Mouse (Mus musculus): ENCODE measurements around the gene Pla2g6. TPM values are rescaled to one million over a fixed set of nuclear protein-coding genes. Genes with fewer than 3 reads are reported as not detected.

Pla2g6 gene
- polyA plus RNA-seq, 1 experiment from 2014 or later = 20.2 TPM

DNA sequence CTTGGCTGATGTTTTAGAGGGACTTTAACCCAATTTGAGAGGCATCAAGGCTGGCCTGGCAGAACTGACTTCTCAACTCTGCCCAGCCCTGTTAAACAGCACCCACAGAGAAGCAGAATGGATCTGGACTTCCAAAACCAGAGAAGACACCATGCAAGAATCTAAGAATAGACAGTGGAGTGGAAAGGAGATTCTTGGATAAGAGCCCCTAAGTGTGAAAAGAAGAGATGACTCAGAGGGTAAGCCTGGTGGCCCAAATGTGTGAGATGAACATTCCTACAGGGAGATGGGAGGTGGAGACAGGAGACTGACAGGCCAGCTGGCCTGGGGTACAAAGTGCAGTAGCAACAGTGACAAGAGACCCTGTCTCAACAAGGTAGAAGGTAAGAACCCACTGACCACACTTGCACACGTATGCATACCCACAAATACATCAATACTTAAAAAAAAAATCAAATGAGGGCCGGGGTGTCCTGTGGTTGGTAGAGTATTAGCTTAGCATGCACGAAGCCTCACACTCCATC is 65.3 kb downstream of the Pla2g6 start:
- whole genome bisulfite sequencing = 94% methylated on average over 3 of the region's 3 CpGs
- Histone ChIP-seq H3K36me3 (no peaks in the 10 kb centered on the region), H3K27ac (no peak overlapping the region)

DNA sequence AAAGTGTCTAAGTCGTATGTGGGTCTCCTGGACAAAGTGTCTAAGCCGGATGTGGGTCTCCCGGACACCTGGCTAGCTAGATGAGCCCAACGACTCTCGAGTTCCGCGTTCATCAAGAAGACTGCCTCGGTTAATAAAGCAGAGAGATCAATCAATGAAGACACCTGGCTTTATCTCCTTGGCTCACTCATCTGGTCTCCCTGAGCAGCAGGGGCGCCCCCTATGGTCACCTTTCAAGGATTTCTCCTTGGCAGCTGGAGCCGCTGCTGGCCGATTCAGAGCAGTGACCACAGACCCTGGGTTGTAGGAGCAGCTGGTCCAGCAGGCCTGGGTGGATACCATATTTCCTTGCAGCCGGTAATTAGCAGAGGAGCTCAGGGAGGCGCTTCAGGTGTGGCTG is 65.8 kb downstream of the Pla2g6 start:
- H3K4me1 ChIP-seq (replicated peaks) = peaks cover 20% of the 10 kb centered on the region
- 18% methylated on average over 13 of the region's 13 CpGs for WGBS
- no peak for ATAC-seq
- H3K27ac ChIP-seq = no peak overlapping the region
- no peaks in the 10 kb centered on the region for H3K36me3 ChIP-seq
- H3K9ac ChIP-seq = no peak overlapping the region
- peaks cover 26% of the 10 kb centered on the region for H3K27me3 ChIP-seq (replicated peaks)
- peak overlapping the region; percentile 99; the same call in 1 of the 2 replicates for H3K4me2 ChIP-seq (replicated peaks)
- 0 out of 2 replicates have a peak overlapping the region, but pooled peaks have one; percentile 63 for H3K4me3 ChIP-seq (replicated peaks)
- no peaks in the 10 kb centered on the region for H3K9me3 ChIP-seq

More for the DNA sequence above, 65.3 kb downstream of the Pla2g6 start:
- H3K27me3 ChIP-seq (replicated peaks) = peaks cover 27% of the 10 kb centered on the region
- ATAC-seq = no peak
- no peak overlapping the region for H3K4me3 ChIP-seq (replicated peaks)
- H3K9me3 ChIP-seq = no peaks in the 10 kb centered on the region
- no peak overlapping the region for H3K4me2 ChIP-seq (replicated peaks)
- H3K9ac ChIP-seq = no peak overlapping the region
- H3K4me1 ChIP-seq (replicated peaks) = peaks cover 20% of the 10 kb centered on the region

- Histone ChIP-seq H3K4me3 (replicated peaks) (peak overlapping the region; percentile 63), H3K36me3 (no peaks in the 10 kb centered on the region), H3K4me2 (replicated peaks) (peak overlapping the region; percentile 99), H3K27me3 (replicated peaks) (peaks cover 26% of the 10 kb centered on the region), H3K9me3 (no peaks in the 10 kb centered on the region), H3K9ac (peak overlapping the region; percentile 59), H3K27ac (no peak overlapping the region), H3K4me1 (replicated peaks) (peaks cover 20% of the 10 kb centered on the region)
- peak; percentile 50 for ATAC-seq
- under 1% methylated on average over 21 of the region's 28 CpGs for WGBS
Measured at GRCm38 (mm10) chr15:79261757-79262156, 66.4 kb downstream of the Pla2g6 start.

GRCm38 (mm10) chr15:79261095-79261725 is 67.0 kb downstream of the Pla2g6 start:
- peak overlapping the region; percentile 99 for H3K4me2 ChIP-seq (replicated peaks)
- H3K27ac ChIP-seq = no peak overlapping the region
- H3K9ac ChIP-seq = peak overlapping the region; percentile 59
- WGBS = under 1% methylated on average over 62 of the region's 62 CpGs
- H3K27me3 ChIP-seq (replicated peaks) = peaks cover 26% of the 10 kb centered on the region
- H3K4me3 ChIP-seq (replicated peaks) = peak overlapping the region; percentile 63
- no peaks in the 10 kb centered on the region for H3K9me3 ChIP-seq
- no peaks in the 10 kb centered on the region for H3K36me3 ChIP-seq
- H3K4me1 ChIP-seq (replicated peaks) = peaks cover 20% of the 10 kb centered on the region
- peak; percentile 80 for ATAC-seq

DNA sequence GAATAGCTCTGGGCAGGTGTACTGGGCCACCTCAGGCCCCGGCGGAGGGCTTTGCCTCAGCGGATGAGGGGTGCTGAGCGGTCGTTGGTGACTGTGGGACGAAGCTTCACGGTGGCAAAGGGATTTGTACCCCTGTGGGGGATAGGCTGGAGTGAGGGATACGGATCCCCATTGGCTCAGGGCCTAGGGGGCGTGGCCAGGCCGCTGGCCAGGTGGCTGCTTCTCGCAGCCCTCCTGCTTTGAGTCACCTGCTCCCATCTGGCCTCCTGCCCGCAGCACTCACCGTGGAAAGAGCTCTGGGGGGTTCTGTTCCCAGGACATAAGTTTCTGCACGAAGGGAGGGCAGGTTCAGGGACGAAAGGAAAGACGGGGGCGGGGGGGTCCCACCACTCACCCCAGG is 69.7 kb downstream of the Pla2g6 start:
- no peaks in the 10 kb centered on the region for H3K36me3 ChIP-seq
- H3K9ac ChIP-seq = no peak overlapping the region
- H3K9me3 ChIP-seq = no peaks in the 10 kb centered on the region
- H3K27me3 ChIP-seq (replicated peaks) = peaks cover 31% of the 10 kb centered on the region
- ATAC-seq = no peak
- 35% methylated on average over 17 of the region's 17 CpGs for WGBS
- no peak overlapping the region for H3K27ac ChIP-seq
- H3K4me1 ChIP-seq (replicated peaks) = peaks cover 20% of the 10 kb centered on the region
- H3K4me2 ChIP-seq (replicated peaks) = no peak overlapping the region
- H3K4me3 ChIP-seq (replicated peaks) = no peak overlapping the region

DNA sequence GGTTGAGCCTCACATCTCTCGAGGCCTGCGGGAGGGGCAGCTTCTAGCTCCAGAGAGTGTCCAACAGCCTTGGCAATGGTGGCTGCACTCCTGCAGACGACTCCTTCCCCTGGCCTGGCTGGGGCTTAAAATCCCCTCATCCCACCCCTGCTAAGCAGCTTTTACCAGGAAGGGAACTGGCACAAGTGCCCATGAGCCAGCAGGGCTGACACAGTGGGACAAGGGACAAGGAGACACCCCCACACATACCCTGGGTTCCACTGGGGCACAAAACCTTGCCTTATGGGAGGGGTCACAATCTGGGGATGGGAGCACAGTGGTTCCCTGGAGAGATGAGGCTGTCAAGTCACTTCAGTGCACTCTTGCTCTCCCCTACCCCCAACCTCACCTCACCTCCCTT is 73.5 kb downstream of the Pla2g6 start, which contains the start of gene Slc16a8:
Slc16a8 (minus strand) TSS at position 101 of the 400 bp plus-strand sequence.
- Histone ChIP-seq H3K36me3 (no peaks in the 10 kb centered on the region), H3K4me3 (replicated peaks) (no peak within 1 kb of the TSS), H3K9ac (no peak within 1 kb of the TSS), H3K27ac (no peak within 1 kb of the TSS), H3K27me3 (replicated peaks) (peaks cover 48% of the 10 kb centered on the region), H3K4me1 (replicated peaks) (peaks cover 17% of the 10 kb centered on the region), H3K9me3 (no peaks in the 10 kb centered on the region), H3K4me2 (replicated peaks) (no peak within 1 kb of the TSS)
- no peak for ATAC-seq
- 40% methylated on average over 3 of the region's 3 CpGs for WGBS

DNA sequence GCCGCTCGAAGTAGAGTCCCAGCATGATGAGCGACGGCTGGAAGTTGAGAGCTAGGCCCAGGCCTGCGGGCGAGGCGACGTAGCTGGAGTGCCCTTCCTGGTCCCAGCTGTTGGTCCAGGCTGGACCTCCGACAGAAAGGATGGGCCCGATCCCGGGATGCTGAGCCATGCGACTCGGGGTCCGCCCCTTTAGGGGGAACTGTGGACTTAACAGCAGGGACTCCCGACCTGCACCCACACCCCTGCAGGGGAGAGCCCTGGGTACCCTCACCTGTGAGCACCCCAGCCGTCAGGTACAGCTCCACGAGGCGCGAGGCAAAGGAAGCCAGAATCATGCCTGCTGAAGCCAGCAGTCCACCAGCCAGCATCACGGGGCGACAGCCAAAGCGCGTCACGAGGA is 75.6 kb downstream of the Pla2g6 start:
- Histone ChIP-seq H3K4me2 (replicated peaks) (peak overlapping the region; percentile 84), H3K27ac (no peak overlapping the region), H3K9me3 (no peaks in the 10 kb centered on the region), H3K4me1 (replicated peaks) (peaks cover 17% of the 10 kb centered on the region), H3K27me3 (replicated peaks) (peaks cover 34% of the 10 kb centered on the region), H3K4me3 (replicated peaks) (peak overlapping the region; percentile 39), H3K36me3 (no peaks in the 10 kb centered on the region; the same call in 1 of the 2 replicates), H3K9ac (peak overlapping the region; percentile 45; the same call in 1 of the 2 replicates)
- peak; percentile 32; the same call in 1 of the 2 replicates for ATAC-seq
- WGBS = 37% methylated on average over 24 of the region's 24 CpGs

DNA sequence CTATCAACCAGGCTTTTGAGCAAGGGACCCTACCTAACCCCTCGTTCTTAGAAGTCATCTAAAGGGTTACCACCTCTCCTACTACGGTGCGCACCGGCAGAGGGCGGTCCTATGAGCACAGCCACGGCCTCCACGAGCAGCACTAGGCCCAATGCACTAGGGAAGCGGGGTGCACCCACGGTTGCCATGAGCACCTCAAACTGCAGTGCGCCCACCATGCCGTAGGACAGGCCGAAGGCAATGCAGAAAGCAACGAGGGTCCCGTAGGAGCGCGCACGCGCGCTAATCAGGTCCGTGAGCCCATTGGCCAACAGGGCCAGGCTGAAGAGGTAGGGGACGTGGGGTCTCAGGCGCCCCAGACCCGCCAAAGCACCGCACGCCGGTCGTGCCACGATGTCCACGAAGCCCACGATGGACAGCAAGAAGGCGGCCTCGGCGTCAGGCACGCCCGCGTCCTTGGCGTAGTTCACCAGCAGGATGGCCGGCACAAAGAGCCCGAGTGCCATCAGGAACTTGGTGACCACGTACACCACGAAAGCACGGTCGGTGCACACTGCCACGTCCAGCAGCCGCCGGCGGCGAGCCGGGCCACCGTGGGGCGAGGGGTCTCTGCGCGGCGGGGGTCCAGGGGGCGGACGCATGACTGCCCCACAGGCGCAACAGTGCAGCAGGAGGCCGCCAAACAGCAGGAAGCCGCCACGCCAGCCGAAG is 76.3 kb downstream of the Pla2g6 start:
- peak overlapping the region; percentile 84 for H3K4me2 ChIP-seq (replicated peaks)
- WGBS = 2% methylated on average over 61 of the region's 61 CpGs

GRCm38 (mm10) chr15:79251168-79251567 is 77.0 kb downstream of the Pla2g6 start:
- 0 out of 2 replicates have a peak, but pooled peaks have one; percentile 3 for ATAC-seq
- Histone ChIP-seq H3K9ac (no peak overlapping the region), H3K4me1 (replicated peaks) (peaks cover 17% of the 10 kb centered on the region), H3K9me3 (no peaks in the 10 kb centered on the region), H3K4me3 (replicated peaks) (no peak overlapping the region), H3K27me3 (replicated peaks) (peaks cover 34% of the 10 kb centered on the region), H3K27ac (no peak overlapping the region), H3K4me2 (replicated peaks) (no peak overlapping the region), H3K36me3 (peaks cover 4% of the 10 kb centered on the region; the same call in 1 of the 2 replicates)
- WGBS = 57% methylated on average over 7 of the region's 7 CpGs

More for the DNA sequence above, 76.3 kb downstream of the Pla2g6 start:
- Histone ChIP-seq H3K9me3 (no peaks in the 10 kb centered on the region), H3K27ac (no peak overlapping the region), H3K4me3 (replicated peaks) (peak overlapping the region; percentile 39), H3K4me1 (replicated peaks) (peaks cover 17% of the 10 kb centered on the region), H3K36me3 (no peaks in the 10 kb centered on the region; the same call in 1 of the 2 replicates), H3K27me3 (replicated peaks) (peaks cover 34% of the 10 kb centered on the region), H3K9ac (peak overlapping the region; percentile 45)
- peak; percentile 67 for ATAC-seq

GRCm38 (mm10) chr15:79250236-79250635 is 78.0 kb downstream of the Pla2g6 start:
- no peak overlapping the region for H3K4me2 ChIP-seq (replicated peaks)
- peaks cover 5% of the 10 kb centered on the region; the same call in 1 of the 2 replicates for H3K36me3 ChIP-seq
- H3K9me3 ChIP-seq = no peaks in the 10 kb centered on the region
- no peak overlapping the region for H3K9ac ChIP-seq
- H3K4me3 ChIP-seq (replicated peaks) = no peak overlapping the region
- no peak for ATAC-seq
- no peak overlapping the region for H3K27ac ChIP-seq
- 67% methylated on average over 2 of the region's 2 CpGs for WGBS
- H3K4me1 ChIP-seq (replicated peaks) = peaks cover 17% of the 10 kb centered on the region
- peaks cover 34% of the 10 kb centered on the region for H3K27me3 ChIP-seq (replicated peaks)

GRCm38 (mm10) chr15:79245321-79245720 is 82.9 kb downstream of the Pla2g6 start:
- ATAC-seq = no peak
- WGBS = 87% methylated on average over 3 of the region's 3 CpGs
- no peak overlapping the region for H3K9ac ChIP-seq

More at GRCm38 (mm10) chr15:79245321-79245720, 82.9 kb downstream of the Pla2g6 start:
- H3K4me2 ChIP-seq (replicated peaks) = no peak overlapping the region
- no peak overlapping the region for H3K4me3 ChIP-seq (replicated peaks)
- H3K4me1 ChIP-seq (replicated peaks) = 0 out of 2 replicates have a peak, but pooled peaks cover 9% of the 10 kb centered on the region
- no peaks in the 10 kb centered on the region for H3K27me3 ChIP-seq (replicated peaks)
- no peaks in the 10 kb centered on the region for H3K9me3 ChIP-seq
- peaks cover 19% of the 10 kb centered on the region; the same call in 1 of the 2 replicates for H3K36me3 ChIP-seq
- no peak overlapping the region for H3K27ac ChIP-seq
